Mouse (Mus musculus): ENCODE results near the gene Ttf2.

DNA sequence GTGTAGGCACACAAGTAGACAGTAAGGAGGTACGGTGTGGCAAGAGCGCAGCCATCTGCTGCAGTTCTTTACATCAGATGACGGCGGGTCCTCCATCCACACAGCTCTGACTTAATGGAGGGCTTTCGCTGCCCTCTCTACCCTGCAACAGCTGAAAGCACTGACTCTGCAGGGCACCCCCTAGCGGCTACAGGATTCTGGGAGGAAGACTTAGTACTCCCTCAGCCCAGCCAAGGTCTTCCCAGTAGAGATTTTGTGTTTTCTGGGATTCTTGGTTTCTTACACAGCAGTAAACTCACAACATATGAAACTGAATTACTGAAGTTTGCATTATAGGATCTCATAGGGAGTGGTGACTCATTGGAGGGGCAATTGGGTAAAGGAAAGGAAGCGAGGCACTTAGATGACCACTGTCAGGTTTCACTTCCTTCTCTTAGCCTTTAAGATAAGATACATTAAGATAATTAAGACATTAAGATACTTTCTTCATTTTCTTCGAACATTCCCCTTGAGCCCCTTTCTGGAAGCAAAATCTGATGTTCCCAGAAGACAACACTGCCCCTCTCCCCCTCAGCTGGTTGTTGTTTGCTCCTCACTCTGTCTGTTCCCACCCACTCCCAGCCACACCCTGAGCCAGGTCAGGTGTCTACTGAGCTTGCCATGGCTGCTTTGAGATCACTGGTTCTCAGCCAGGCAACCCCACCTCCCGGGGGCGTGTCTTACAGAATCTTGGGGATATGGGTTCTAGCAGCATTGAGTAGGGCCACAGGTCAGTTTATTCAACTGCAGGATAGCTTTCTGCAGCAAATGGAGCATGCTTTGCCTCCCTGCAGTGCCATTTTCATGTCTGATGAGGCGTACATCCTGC lies 37.2 kb downstream of the Ttf2 start:
- TF ChIP-seq CTCF (IDR thresholded peaks at IDR 0.05; ENCODE audit: low read depth, low read length) (no peak), GATA1 (IDR thresholded peaks at IDR 0.05; ENCODE audit: borderline replicate concordance, low read length) (no peak), POLR2AphosphoS5 (IDR thresholded peaks at IDR 0.05; ENCODE audit: insufficient replicate concordance, low read depth, low read length) (no peak)

All from G1E (cell line).